Mouse (Mus musculus) left cerebral cortex, adult 18-20 months (tissue): ENCODE results near the gene Zc3h12c. TPM values are rescaled to one million over a fixed set of nuclear protein-coding genes. Genes with fewer than 3 reads are reported as not detected.

Source experiments
- DNase-seq, 2 experiments: peaks; one replicate each; pipeline ENCODE4 v3.0.0; 2021 to 2022; ENCODE audit warnings: low spot score in 2 of 2, mixed read lengths in 1 of 2
- long read RNA-seq, 2 experiments: library from polyadenylated mRNA; stranded (forward); transcript quantifications; one replicate each; pipeline ENCODE4 v2.0.0; 2021
- total RNA-seq, 2 experiments: library from RNA; stranded (reverse); gene quantifications; 2 replicates each; pipeline ENCODE4 v1.2.3; 2021

The Zc3h12c gene
- total RNA-seq, result 10 to 100 TPM; 12.8 to 18.3 TPM
- long read RNA-seq, experiment 1, full-length matches to known transcripts, result 1 of 2 reads
- long read RNA-seq, experiment 1, partial matches to known transcripts, result 1 of 2 reads
- long read RNA-seq, experiment 1, other reads (novel, unspliced or antisense), result 0 of 2 reads
- long read RNA-seq, experiment 2, result 0 reads

GRCm38 (mm10) chr9:52167863-52168685 lies at the start of gene Zc3h12c:
TSS of gene Zc3h12c (minus strand) at chr9:52168572.
- peak; percentile 35 to 55 for DNase-seq

GRCm38 (mm10) chr9:52217636-52218035 lies 49.3 kb upstream of the Zc3h12c start:
- DNase-seq, result no peak

- DNase-seq, result no peak
Observed at GRCm38 (mm10) chr9:52215291-52215690, 46.9 kb upstream of the Zc3h12c start.

- no peak for DNase-seq
Observed at GRCm38 (mm10) chr9:52212416-52212815, 44.0 kb upstream of the Zc3h12c start.

- DNase-seq, result no peak
Observed at GRCm38 (mm10) chr9:52208510-52209030, 40.2 kb upstream of the Zc3h12c start.

- peak; percentile 50 to 67 for DNase-seq
Observed at GRCm38 (mm10) chr9:52203189-52203588, 34.8 kb upstream of the Zc3h12c start.

GRCm38 (mm10) chr9:52200271-52200670 lies 31.9 kb upstream of the Zc3h12c start:
- DNase-seq, result no peak

- DNase-seq, result no peak
Observed at GRCm38 (mm10) chr9:52195853-52196252, 27.5 kb upstream of the Zc3h12c start.

GRCm38 (mm10) chr9:52193851-52194250 lies 25.5 kb upstream of the Zc3h12c start:
- no peak for DNase-seq

- no peak for DNase-seq
Observed at GRCm38 (mm10) chr9:52190907-52191306, 22.5 kb upstream of the Zc3h12c start.

- DNase-seq, result no peak
Observed at GRCm38 (mm10) chr9:52188106-52188505, 19.7 kb upstream of the Zc3h12c start.

GRCm38 (mm10) chr9:52186296-52186941 lies 18.0 kb upstream of the Zc3h12c start:
- DNase-seq, result no peak

- DNase-seq, result no peak
Observed at GRCm38 (mm10) chr9:52181419-52181818, 13.0 kb upstream of the Zc3h12c start.

- DNase-seq, result no peak
Observed at GRCm38 (mm10) chr9:52180851-52181250, 12.5 kb upstream of the Zc3h12c start.

- no peak for DNase-seq
Observed at GRCm38 (mm10) chr9:52175257-52175859, 7.0 kb upstream of the Zc3h12c start.

GRCm38 (mm10) chr9:52174671-52175111 lies 6.3 kb upstream of the Zc3h12c start:
- no peak for DNase-seq

GRCm38 (mm10) chr9:52173937-52174336 lies 5.6 kb upstream of the Zc3h12c start:
- no peak for DNase-seq

GRCm38 (mm10) chr9:52172550-52172949 lies 4.2 kb upstream of the Zc3h12c start:
- DNase-seq, result no peak

- no peak for DNase-seq
Observed at GRCm38 (mm10) chr9:52170671-52171070, 2.3 kb upstream of the Zc3h12c start.

- DNase-seq, result no peak
Observed at GRCm38 (mm10) chr9:52170131-52170530, 1.8 kb upstream of the Zc3h12c start.

GRCm38 (mm10) chr9:52168686-52169270 lies 406 bp upstream of the Zc3h12c start:
- DNase-seq, result peak; percentile 72 to 78
